Mouse (Mus musculus) small intestine, adult 2 months (tissue): ENCODE measurements around the gene Arxes2.

Source experiments
- CTCF ChIP-seq: fragments of 200-500 bp; IDR thresholded peaks from 2 replicates; pipeline ENCODE4 v1.5.1; 2012; ENCODE audit warnings: low read depth, mild to moderate bottlenecking, control low read depth, inconsistent platforms, low read length, moderate library complexity, mixed read lengths; ENCODE audit not compliant: insufficient replicate concordance, insufficient read length; ENCODE audit errors: extremely low read depth
- POLR2A ChIP-seq: fragments of 200-500 bp; IDR thresholded peaks from 2 replicates; pipeline ENCODE4 v1.6.1; 2012; ENCODE audit warnings: low read depth, mild to moderate bottlenecking, control low read depth, inconsistent platforms, low read length, moderate library complexity

GRCm38 (mm10) chrX:135958589-135959225 is 34.9 kb upstream of the Arxes2 start:
- no peak for TF ChIP-seq CTCF
- no peak for TF ChIP-seq POLR2A
